Mouse (Mus musculus) intestine, postnatal 0 days (tissue): ENCODE measurements around the gene Aqp6. TPM values are rescaled to one million over a fixed set of nuclear protein-coding genes. Genes with fewer than 3 reads are reported as not detected.

Experiments used
- ATAC-seq: fragments of 200-750 bp; cut with Nextera tagmentation; 2 replicates; pipeline ENCODE4 v1.8.0; 2017; ENCODE audit warnings: mild to moderate bottlenecking, moderate TSS enrichment, moderate library complexity
- H3K27ac ChIP-seq: fragments of 300-500 bp; sonication (generic); 2 replicates; pipeline ENCODE4 v1.5.1; 2014; ENCODE audit warnings: mild to moderate bottlenecking, low read depth, low read length, moderate library complexity
- H3K27me3 ChIP-seq: fragments of 300-500 bp; sonication (generic); replicated peaks from 2 replicates; pipeline ENCODE4 v1.6.1; 2014; ENCODE audit warnings: low read length, mixed read lengths; ENCODE audit not compliant: control insufficient read depth, insufficient read depth
- H3K36me3 ChIP-seq: fragments of 300-500 bp; sonication (generic); 2 replicates; pipeline ENCODE4 v1.6.1; 2014; ENCODE audit warnings: mild to moderate bottlenecking, moderate library complexity; ENCODE audit not compliant: control insufficient read depth, insufficient read depth
- H3K4me1 ChIP-seq: fragments of 300-500 bp; sonication (generic); replicated peaks from 2 replicates; pipeline ENCODE4 v1.6.1; 2014; ENCODE audit warnings: antibody characterized with exemption, low read length, mixed read lengths; ENCODE audit not compliant: control insufficient read depth, insufficient read depth
- H3K4me2 ChIP-seq: fragments of 300-500 bp; sonication (generic); replicated peaks from 2 replicates; pipeline ENCODE4 v1.6.1; 2014; ENCODE audit warnings: low read depth, mild to moderate bottlenecking, moderate library complexity
- H3K4me3 ChIP-seq: fragments of 300-500 bp; sonication (generic); 2 replicates; pipeline ENCODE4 v1.5.1; 2014; ENCODE audit warnings: low read depth, low read length
- H3K9ac ChIP-seq: fragments of 300-500 bp; sonication (generic); 2 replicates; pipeline ENCODE4 v1.6.1; 2014; ENCODE audit warnings: mild to moderate bottlenecking, low read depth, low read length
- H3K9me3 ChIP-seq: fragments of 300-500 bp; sonication (generic); 2 replicates; pipeline ENCODE4 v1.6.1; 2016; ENCODE audit warnings: mixed run types; ENCODE audit not compliant: control insufficient read depth
- CTCF ChIP-seq: sonication (generic); IDR thresholded peaks from 2 replicates; pipeline ENCODE4 v1.5.1; 2016; ENCODE audit warnings: low read depth, mild to moderate bottlenecking, control low read depth, antibody characterized with exemption, moderate library complexity
- WGBS: fragments of 180-500 bp; shearing (Covaris S2); extraction: QIAGEN DNeasy Blood & Tissue Kit; methylation state at CpG from one replicate; pipeline ENCODE4 v1.1.7; 2014; 5-methylcytosine and 5-hydroxymethylcytosine counted together
- polyA plus RNA-seq: library from polyadenylated mRNA; unstranded; fragments of >200 nt; fragmentation: Nextera tagmentation; extraction: Ambion mirVana; gene quantifications from 2 replicates; pipeline ENCODE4 v1.2.1, GENCODE M21; 2015

Gene Aqp6
- polyA plus RNA-seq, 1 experiment from 2014 or later: not detected

GRCm38 (mm10) chr15:99596056-99596687 lies 5.0 kb upstream of the Aqp6 start:
- peak; percentile 90 for TF ChIP-seq CTCF
- H3K9me3 ChIP-seq: no peaks in the 10 kb centered on the region
- no peak overlapping the region for H3K4me3 ChIP-seq
- no peak overlapping the region for H3K9ac ChIP-seq
- H3K27ac ChIP-seq: no peak overlapping the region
- ATAC-seq: peak; percentile 81
- H3K4me2 ChIP-seq: no peak overlapping the region
- WGBS: 2% methylated on average over 7 of the region's 7 CpGs
- H3K4me1 ChIP-seq: no peaks in the 10 kb centered on the region
- H3K36me3 ChIP-seq: no peaks in the 10 kb centered on the region
- peaks cover 69% of the 10 kb centered on the region for H3K27me3 ChIP-seq

GRCm38 (mm10) chr15:99596841-99597240 lies 4.4 kb upstream of the Aqp6 start:
- no peak overlapping the region for H3K4me2 ChIP-seq
- TF ChIP-seq CTCF: no peak
- H3K4me3 ChIP-seq: no peak overlapping the region
- no peak overlapping the region for H3K27ac ChIP-seq
- no peak overlapping the region for H3K9ac ChIP-seq
- no peaks in the 10 kb centered on the region for H3K4me1 ChIP-seq
- no peaks in the 10 kb centered on the region for H3K36me3 ChIP-seq
- 59% methylated on average over 7 of the region's 7 CpGs for WGBS
- ATAC-seq: peak; percentile 16; the same call in 1 of the 2 replicates
- no peaks in the 10 kb centered on the region for H3K9me3 ChIP-seq
- H3K27me3 ChIP-seq: peaks cover 63% of the 10 kb centered on the region

GRCm38 (mm10) chr15:99597596-99597995 lies 3.6 kb upstream of the Aqp6 start:
- no peaks in the 10 kb centered on the region for H3K4me1 ChIP-seq
- H3K9me3 ChIP-seq: no peaks in the 10 kb centered on the region
- H3K4me3 ChIP-seq: no peak overlapping the region
- WGBS: 58% methylated on average over 8 of the region's 8 CpGs
- no peak overlapping the region for H3K27ac ChIP-seq
- H3K4me2 ChIP-seq: no peak overlapping the region
- no peak for TF ChIP-seq CTCF
- no peaks in the 10 kb centered on the region for H3K36me3 ChIP-seq
- no peak overlapping the region for H3K9ac ChIP-seq
- ATAC-seq: no peak
- H3K27me3 ChIP-seq: peaks cover 61% of the 10 kb centered on the region

GRCm38 (mm10) chr15:99599245-99600070 lies 1.7 kb upstream of the Aqp6 start:
- H3K27ac ChIP-seq: no peak overlapping the region
- H3K4me2 ChIP-seq: no peak overlapping the region
- H3K27me3 ChIP-seq: peaks cover 43% of the 10 kb centered on the region; the same call in 1 of the 2 replicates
- WGBS: 65% methylated on average over 17 of the region's 17 CpGs
- no peaks in the 10 kb centered on the region for H3K36me3 ChIP-seq
- ATAC-seq: no peak
- no peaks in the 10 kb centered on the region for H3K9me3 ChIP-seq
- H3K9ac ChIP-seq: no peak overlapping the region
- TF ChIP-seq CTCF: no peak
- H3K4me3 ChIP-seq: no peak overlapping the region
- H3K4me1 ChIP-seq: no peaks in the 10 kb centered on the region

- ATAC-seq: no peak
- 53% methylated on average over 5 of the region's 5 CpGs for WGBS
- Histone ChIP-seq H3K36me3 (no peaks in the 10 kb centered on the region), H3K4me3 (no peak overlapping the region), H3K27me3 (peaks cover 25% of the 10 kb centered on the region; the same call in 1 of the 2 replicates), H3K4me1 (no peaks in the 10 kb centered on the region), H3K9ac (no peak overlapping the region), H3K4me2 (no peak overlapping the region), H3K27ac (no peak overlapping the region), H3K9me3 (no peaks in the 10 kb centered on the region)
- TF ChIP-seq CTCF: no peak
These were observed 572 bp downstream of the Aqp6 start for GRCm38 (mm10) chr15:99601823-99602120.

GRCm38 (mm10) chr15:99602206-99602820 lies 1.1 kb downstream of the Aqp6 start:
- Histone ChIP-seq H3K36me3 (no peaks in the 10 kb centered on the region), H3K9ac (no peak overlapping the region), H3K9me3 (no peaks in the 10 kb centered on the region), H3K27me3 (peaks cover 20% of the 10 kb centered on the region; the same call in 1 of the 2 replicates), H3K4me1 (no peaks in the 10 kb centered on the region; the same call in 1 of the 2 replicates), H3K4me3 (no peak overlapping the region), H3K27ac (no peak overlapping the region), H3K4me2 (no peak overlapping the region)
- 82% methylated on average over 17 of the region's 17 CpGs for WGBS
- no peak for TF ChIP-seq CTCF
- ATAC-seq: no peak
